Comparison of ENCODE assay signal across 23 mouse cellular contexts in genomic region chr8:53938392-53938791, GRCm38 (mm10).
"Had no signal": no experiment of that assay in that cellular context is flagged by ENCODE, and none has a peak within 500 bp of the region (broad histone marks: within the 10 kb centered on the region; RNA-seq: fewer than 3 reads in every experiment).

No protein-coding gene starts in this region.

- H3K4me1 ChIP-seq: liver, embryonic 15.5 days; lung, embryonic 15.5 days; midbrain, embryonic 10.5 days; midbrain, embryonic 13.5 days; neural tube, embryonic 13.5 days; neural tube, embryonic 15.5 days; stomach, embryonic 15.5 days had no signal

- H3K4me3 ChIP-seq: liver, embryonic 15.5 days; lung, embryonic 15.5 days; midbrain, embryonic 10.5 days; midbrain, embryonic 13.5 days; myocyte; neural tube, embryonic 13.5 days; neural tube, embryonic 15.5 days; stomach, embryonic 15.5 days had no signal

- H3K36me3 ChIP-seq: liver, embryonic 15.5 days; lung, embryonic 15.5 days; midbrain, embryonic 10.5 days; midbrain, embryonic 13.5 days; neural tube, embryonic 13.5 days; neural tube, embryonic 15.5 days; stomach, embryonic 15.5 days had no signal

- H3K27ac ChIP-seq: liver, embryonic 15.5 days; lung, embryonic 15.5 days; macrophage; midbrain, embryonic 10.5 days; midbrain, embryonic 13.5 days; neural tube, embryonic 13.5 days; neural tube, embryonic 15.5 days; stomach, embryonic 15.5 days; stomach, postnatal 0 days had no signal

- H3K4me2 ChIP-seq: liver, embryonic 15.5 days; lung, embryonic 15.5 days; midbrain, embryonic 13.5 days; neural tube, embryonic 13.5 days; neural tube, embryonic 15.5 days; stomach, embryonic 15.5 days had no signal

- H3K9me3 ChIP-seq: liver, embryonic 15.5 days; lung, embryonic 15.5 days; midbrain, embryonic 10.5 days; midbrain, embryonic 13.5 days; neural tube, embryonic 13.5 days; neural tube, embryonic 15.5 days; stomach, embryonic 15.5 days had no signal

- ATAC-seq: liver, postnatal 0 days; lung, postnatal 0 days; midbrain, embryonic 13.5 days; midbrain, embryonic 16.5 days had no signal

- H3K27me3 ChIP-seq: liver, embryonic 15.5 days; lung, embryonic 15.5 days; midbrain, embryonic 13.5 days; neural tube, embryonic 13.5 days; neural tube, embryonic 15.5 days; stomach, embryonic 15.5 days had no signal

- DNase-seq: liver, postnatal 0 days; lung, adult 2 months; lung, postnatal 14 days; lung, postnatal 36 days; retina, postnatal 1 day; right cerebral cortex, adult 18-20 months; right cerebral cortex, postnatal 25 days; right cerebral cortex, postnatal 4 days; spleen, adult 18-20 months; thymus, adult 2 months; thymus, postnatal 36 days had no signal

- H3K9ac ChIP-seq: liver, embryonic 15.5 days; liver, postnatal 0 days; lung, embryonic 15.5 days; midbrain, embryonic 13.5 days; neural tube, embryonic 13.5 days; neural tube, embryonic 15.5 days; stomach, embryonic 15.5 days had no signal
